Mouse (Mus musculus) myocyte (in vitro differentiated cells): ENCODE results near the gene Cblc. TPM values are rescaled to one million over a fixed set of nuclear protein-coding genes. Genes with fewer than 3 reads are reported as not detected.

Source experiments
- H3K27me3 ChIP-seq: one replicate; pipeline ENCODE4 v1.6.1; 2011; ENCODE audit not compliant: control insufficient read depth, insufficient read depth, insufficient read length
- H3K36me3 ChIP-seq: one replicate; pipeline ENCODE4 v1.6.1; 2011; ENCODE audit not compliant: control insufficient read depth, insufficient read depth
- H3K4me2 ChIP-seq: one replicate; pipeline ENCODE4 v1.6.1; 2011; ENCODE audit warnings: low read depth, control low read depth
- H3K4me3 ChIP-seq: one replicate; pipeline ENCODE4 v1.5.1; 2011; ENCODE audit warnings: mild to moderate bottlenecking, control low read depth, moderate library complexity
- H3K79me2 ChIP-seq: one replicate; pipeline ENCODE4 v1.6.1; 2011; ENCODE audit not compliant: control insufficient read depth, insufficient read depth
- H3ac ChIP-seq: one replicate; pipeline ENCODE4 v1.6.1; 2011; ENCODE audit not compliant: control insufficient read depth, insufficient read length
- CEBPB ChIP-seq: IDR thresholded peaks from 2 replicates; pipeline ENCODE4 v1.6.1; 2011; ENCODE audit warnings: mild to moderate bottlenecking, moderate library complexity; ENCODE audit not compliant: poor library complexity, insufficient read depth, severe bottlenecking
- E2F4 ChIP-seq: IDR thresholded peaks from one replicate; pipeline ENCODE4 v1.6.1; 2011; ENCODE audit warnings: mild to moderate bottlenecking, control low read depth, moderate library complexity; ENCODE audit not compliant: insufficient read depth
- MAX ChIP-seq: IDR thresholded peaks from one replicate; pipeline ENCODE4 v1.6.1; 2011; ENCODE audit warnings: low read depth, mild to moderate bottlenecking, control low read depth
- MYOD1 ChIP-seq, 3 experiments: IDR thresholded peaks; one replicate each; pipeline ENCODE4 v1.6.1; 2011; ENCODE audit warnings: control low read depth in 2 of 3, low read depth in 2 of 3, mild to moderate bottlenecking in 2 of 3, moderate library complexity in 1 of 3; ENCODE audit not compliant: insufficient read length in 2 of 3, control insufficient read depth in 1 of 3
- MYOG ChIP-seq, 3 experiments: IDR thresholded peaks; one replicate each; pipeline ENCODE4 v1.6.1; 2011; ENCODE audit warnings: control low read depth in 2 of 3, low read depth in 2 of 3, mild to moderate bottlenecking in 2 of 3; ENCODE audit not compliant: insufficient read length in 2 of 3, control insufficient read depth in 1 of 3, insufficient read depth in 1 of 3
- POLR2A ChIP-seq: IDR thresholded peaks from one replicate; pipeline ENCODE4 v1.6.1; 2011; ENCODE audit warnings: low read depth, mild to moderate bottlenecking, control low read depth, moderate library complexity; ENCODE audit not compliant: insufficient read length
- POLR2AphosphoS2 ChIP-seq: IDR thresholded peaks from one replicate; pipeline ENCODE4 v1.6.1; 2011; ENCODE audit warnings: low read depth, control low read depth; ENCODE audit not compliant: insufficient read length
- REST ChIP-seq: IDR thresholded peaks from one replicate; pipeline ENCODE4 v1.6.1; 2011; ENCODE audit warnings: mild to moderate bottlenecking, control low read depth, moderate library complexity; ENCODE audit not compliant: insufficient read depth, insufficient read length
- SRF ChIP-seq: IDR thresholded peaks from one replicate; pipeline ENCODE4 v1.6.1; 2011; ENCODE audit warnings: low read depth; ENCODE audit not compliant: control insufficient read depth, insufficient read length
- TCF12 ChIP-seq: IDR thresholded peaks from one replicate; pipeline ENCODE4 v1.6.1; 2011; ENCODE audit warnings: mild to moderate bottlenecking, control low read depth; ENCODE audit not compliant: poor library complexity, insufficient read depth, severe bottlenecking
- TCF3 ChIP-seq: IDR thresholded peaks from one replicate; pipeline ENCODE4 v1.6.1; 2011; ENCODE audit warnings: low read depth, control low read depth; ENCODE audit not compliant: insufficient read length
- USF1 ChIP-seq: IDR thresholded peaks from one replicate; pipeline ENCODE4 v1.6.1; 2011; ENCODE audit warnings: low read depth, mild to moderate bottlenecking, control low read depth, moderate library complexity
- polyA plus RNA-seq: library from polyadenylated mRNA; unstranded; fragments of >200 nt; fragmentation: generic; extraction: Trizol; gene quantifications from one replicate; pipeline ENCODE4 v1.2.1, GENCODE M21; 2012; ENCODE audit warnings: missing spikeins

Cblc gene
- polyA plus RNA-seq, 1 experiment: 0.90 TPM

DNA sequence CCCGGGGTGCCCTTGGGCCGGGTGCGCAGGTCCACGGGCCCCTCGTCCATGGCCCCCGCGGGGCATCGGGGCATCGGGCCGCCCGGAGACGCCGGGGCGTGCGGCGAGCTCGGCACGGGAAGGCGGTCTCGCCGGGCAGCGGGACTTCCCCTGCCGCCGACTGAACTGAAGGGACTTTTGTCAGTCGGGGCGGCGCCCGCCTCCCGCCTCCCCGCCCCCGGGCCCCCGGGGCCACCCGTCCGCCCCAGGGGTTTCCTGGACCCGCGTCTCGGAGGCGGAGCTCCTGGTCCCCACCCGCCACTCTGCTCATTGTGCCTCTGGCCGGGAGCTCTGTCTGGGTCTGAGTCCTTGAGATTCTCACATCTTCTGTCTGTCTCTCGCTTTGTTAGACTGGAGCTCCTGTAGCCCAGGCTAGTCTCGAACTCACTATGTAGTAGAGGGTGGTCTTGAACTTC lies 26.0 kb upstream of the Cblc start, which contains the start of gene Bcl3:
Bcl3 (minus strand) TSS at position 167 of the 455 bp plus-strand sequence.
- Histone ChIP-seq H3K4me3 (peak within 1 kb of the TSS; percentile 26), H3K36me3 (no peaks in the 10 kb centered on the region), H3K27me3 (no peaks in the 10 kb centered on the region), H3ac (peak within 1 kb of the TSS; percentile 24), H3K4me2 (peak within 1 kb of the TSS; percentile 74), H3K79me2 (peaks cover 9% of the 10 kb centered on the region)
- peak; percentile 79 for TF ChIP-seq POLR2A
- TF ChIP-seq MAX: no peak
- no peak for TF ChIP-seq TCF12
- no peak for TF ChIP-seq CEBPB
- TF ChIP-seq REST: no peak
- TF ChIP-seq E2F4: no peak
- peak; percentile 59 for TF ChIP-seq POLR2AphosphoS2

DNA sequence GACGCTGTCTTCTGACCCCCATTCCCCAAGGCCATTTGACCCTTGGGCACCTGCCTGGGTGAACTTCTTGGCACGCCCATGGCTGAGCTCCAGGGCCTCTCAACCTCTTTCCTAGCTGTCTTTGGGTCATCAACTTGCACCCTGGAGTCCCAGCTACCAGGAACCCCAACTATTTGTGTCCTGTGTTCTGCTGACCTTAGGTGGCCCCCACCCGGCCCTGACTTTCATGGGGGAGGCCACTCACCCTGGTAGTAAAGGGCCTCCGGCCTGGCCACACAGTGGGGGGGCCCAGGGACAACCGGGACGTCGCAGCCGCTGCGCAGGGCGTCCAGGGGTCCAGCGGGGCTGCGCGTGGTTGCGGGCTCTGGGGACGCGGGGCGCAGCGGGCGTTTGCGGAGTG lies 25.6 kb upstream of the Cblc start:
- peak overlapping the region; percentile 24 for H3ac ChIP-seq

DNA sequence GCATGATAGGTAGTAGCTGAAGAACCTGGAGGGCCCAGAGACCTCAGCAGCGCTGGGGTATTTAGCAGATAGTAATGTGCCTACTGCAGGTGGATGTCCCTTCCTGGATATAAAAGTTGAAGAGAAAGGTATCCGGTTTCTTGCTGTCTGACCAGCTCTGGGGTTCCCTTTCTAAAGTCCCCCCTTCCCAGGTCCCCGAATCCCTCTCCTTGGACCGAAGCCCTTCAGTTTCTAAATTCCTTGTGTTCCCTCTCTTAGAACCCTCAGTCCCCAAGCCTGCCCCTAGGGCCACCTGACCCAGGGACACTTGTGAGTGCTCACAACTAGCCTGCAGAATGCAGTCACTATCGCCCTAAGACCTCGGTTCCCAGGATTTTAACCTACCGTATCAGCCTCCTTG lies 25.0 kb upstream of the Cblc start:
- Histone ChIP-seq H3K4me2 (peak overlapping the region; percentile 74), H3K27me3 (no peaks in the 10 kb centered on the region), H3K79me2 (peaks cover 10% of the 10 kb centered on the region), H3K36me3 (no peaks in the 10 kb centered on the region), H3K4me3 (peak overlapping the region; percentile 26), H3ac (no peak overlapping the region)
- TF ChIP-seq MAX: no peak

More for the DNA sequence above, 25.6 kb upstream of the Cblc start:
- no peaks in the 10 kb centered on the region for H3K36me3 ChIP-seq
- peak overlapping the region; percentile 74 for H3K4me2 ChIP-seq
- TF ChIP-seq MYOG (IDR thresholded peaks at IDR 0.05; ENCODE audit: control insufficient read depth in 1 of 3, insufficient read depth in 1 of 3, insufficient read length in 2 of 3, low read depth in 2 of 3) (no peak), SRF (no peak)
- H3K4me3 ChIP-seq: peak overlapping the region; percentile 26
- peaks cover 9% of the 10 kb centered on the region for H3K79me2 ChIP-seq
- no peaks in the 10 kb centered on the region for H3K27me3 ChIP-seq

DNA sequence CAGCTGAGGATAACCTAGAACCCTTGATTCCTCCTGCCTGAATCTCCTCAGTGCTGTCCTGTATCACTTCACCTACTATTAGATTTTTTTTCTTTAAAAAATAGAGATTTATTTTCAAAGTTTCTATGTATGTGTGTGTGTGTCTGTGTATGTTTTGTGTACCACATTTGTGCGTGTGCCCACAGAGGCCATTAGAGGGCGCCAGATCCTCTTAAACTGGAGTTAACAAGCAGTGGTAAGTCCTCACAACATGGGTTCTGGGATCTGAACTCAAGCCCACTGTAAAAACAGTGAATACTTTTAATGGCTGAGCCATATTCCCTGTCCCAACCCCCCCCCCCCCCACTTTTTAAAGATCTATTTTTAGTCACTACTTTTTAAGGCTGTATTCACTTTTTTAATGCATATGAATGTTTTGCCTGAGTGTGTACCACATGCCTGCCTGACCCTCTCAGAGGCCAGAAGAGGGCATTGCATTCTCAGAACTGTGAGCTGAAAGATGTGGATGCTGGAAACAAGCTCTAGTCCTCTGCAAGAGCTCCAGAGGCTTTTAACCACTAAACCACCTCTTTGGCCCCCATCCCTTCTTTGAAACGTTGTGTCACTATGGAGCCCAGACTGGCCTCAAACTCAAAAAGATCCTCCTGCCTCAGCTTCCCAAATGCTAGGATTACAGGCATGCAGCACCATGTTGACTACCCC lies 23.9 kb upstream of the Cblc start:
- Histone ChIP-seq H3K27me3 (no peaks in the 10 kb centered on the region), H3K4me2 (peak overlapping the region; percentile 30), H3K4me3 (peak overlapping the region; percentile 26), H3K79me2 (peaks cover 12% of the 10 kb centered on the region), H3ac (no peak overlapping the region), H3K36me3 (no peaks in the 10 kb centered on the region)
- no peak for TF ChIP-seq TCF3
- TF ChIP-seq CEBPB: no peak
- TF ChIP-seq REST: no peak
- no peak for TF ChIP-seq TCF12
- TF ChIP-seq POLR2AphosphoS2: no peak
- TF ChIP-seq SRF: no peak
- no peak for TF ChIP-seq E2F4
- TF ChIP-seq MYOD1 (IDR thresholded peaks at IDR 0.05; ENCODE audit: control insufficient read depth in 1 of 3, insufficient read length in 2 of 3, low read depth in 2 of 3): no peak
- TF ChIP-seq MYOG (IDR thresholded peaks at IDR 0.05; ENCODE audit: control insufficient read depth in 1 of 3, insufficient read depth in 1 of 3, insufficient read length in 2 of 3, low read depth in 2 of 3): no peak
- TF ChIP-seq POLR2A: no peak
- TF ChIP-seq USF1: no peak
- no peak for TF ChIP-seq MAX

DNA sequence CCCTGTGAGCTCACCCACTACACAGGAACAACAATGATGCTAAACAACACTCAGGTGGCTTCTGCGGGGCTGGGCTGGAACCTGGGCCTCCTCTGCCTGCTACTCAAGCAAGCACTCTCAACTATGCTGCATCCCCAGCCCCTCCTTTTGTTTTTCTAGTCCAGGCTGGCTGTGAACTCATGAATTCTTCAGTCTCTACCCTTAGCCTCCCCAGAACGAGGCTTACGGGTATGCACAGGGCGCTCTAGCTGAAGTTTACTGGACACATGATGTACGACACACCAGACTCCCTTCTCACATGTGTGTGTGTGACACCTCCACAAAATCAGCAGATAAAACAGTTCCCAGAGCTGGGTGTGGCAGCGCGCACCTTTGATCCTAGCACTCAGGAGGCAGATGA lies 22.3 kb upstream of the Cblc start:
- Histone ChIP-seq H3K79me2 (peaks cover 12% of the 10 kb centered on the region), H3K27me3 (no peaks in the 10 kb centered on the region), H3K4me2 (peak overlapping the region; percentile 92), H3K4me3 (no peak overlapping the region), H3ac (no peak overlapping the region), H3K36me3 (no peaks in the 10 kb centered on the region)
- TF ChIP-seq E2F4 (no peak), SRF (no peak), CEBPB (no peak), TCF12 (no peak)

DNA sequence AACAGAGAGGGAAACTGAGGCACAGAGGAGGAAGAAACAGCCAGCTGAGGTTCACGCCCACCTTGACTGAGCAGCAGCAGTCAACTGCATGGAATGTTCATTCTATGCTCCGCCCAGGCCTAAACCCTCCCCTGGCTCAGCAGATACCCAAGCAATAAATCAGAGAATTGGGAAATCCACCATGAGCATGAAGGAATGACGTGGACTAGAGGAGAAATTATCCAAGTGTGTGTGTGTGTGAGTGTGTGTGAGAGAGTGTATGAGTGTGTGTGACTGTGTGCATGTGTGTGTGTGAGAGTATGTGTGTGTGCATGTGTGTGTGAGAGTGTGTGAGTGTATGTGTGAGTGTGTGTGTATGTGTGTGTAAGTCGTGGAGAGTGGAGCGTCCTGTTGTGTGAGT lies 21.8 kb upstream of the Cblc start:
- Histone ChIP-seq H3ac (no peak overlapping the region), H3K79me2 (peaks cover 12% of the 10 kb centered on the region), H3K27me3 (no peaks in the 10 kb centered on the region), H3K4me2 (peak overlapping the region; percentile 92), H3K36me3 (no peaks in the 10 kb centered on the region), H3K4me3 (no peak overlapping the region)
- TF ChIP-seq MAX (no peak), POLR2A (no peak), USF1 (no peak), TCF12 (no peak), E2F4 (no peak), POLR2AphosphoS2 (peak; percentile 62), SRF (no peak), MYOG (IDR thresholded peaks at IDR 0.05; ENCODE audit: control insufficient read depth in 1 of 3, insufficient read depth in 1 of 3, insufficient read length in 2 of 3, low read depth in 2 of 3) (peak in 1 of 3 experiments; percentile 40), CEBPB (peak; percentile 89), TCF3 (no peak), MYOD1 (IDR thresholded peaks at IDR 0.05; ENCODE audit: control insufficient read depth in 1 of 3, insufficient read length in 2 of 3, low read depth in 2 of 3) (peak in 1 of 3 experiments; percentile 20), REST (no peak)
